Mouse (Mus musculus) lung, postnatal 0 days (tissue): ENCODE data around the gene Sco1. TPM values are rescaled to one million over a fixed set of nuclear protein-coding genes. Genes with fewer than 3 reads are reported as not detected.
A peak's percentile ranks its signal among the peaks of the same experiment; 100 is the strongest.

Experiments used
- ATAC-seq: fragments of 200-750 bp; cut with Nextera tagmentation; 2 replicates; pipeline ENCODE4 v1.8.0; 2017; ENCODE audit warnings: moderate library complexity
- DNase-seq: peaks from one replicate; pipeline ENCODE4 v3.0.0-alpha.2; 2016; ENCODE audit warnings: low spot score
- H3K27ac ChIP-seq: fragments of 300-500 bp; sonication (generic); 2 replicates; pipeline ENCODE4 v1.5.1; 2014; ENCODE audit warnings: antibody characterized with exemption, mild to moderate bottlenecking, low read length, mixed read lengths
- H3K27me3 ChIP-seq: fragments of 300-500 bp; sonication (generic); replicated peaks from 2 replicates; pipeline ENCODE4 v1.6.1; 2014; ENCODE audit warnings: low read length, mixed read lengths; ENCODE audit not compliant: insufficient read depth
- H3K36me3 ChIP-seq: fragments of 300-500 bp; sonication (generic); 2 replicates; pipeline ENCODE4 v1.6.1; 2014; ENCODE audit warnings: low read length, mixed read lengths; ENCODE audit not compliant: insufficient read depth
- H3K4me1 ChIP-seq: fragments of 300-500 bp; sonication (generic); 2 replicates; pipeline ENCODE4 v1.6.1; 2014; ENCODE audit warnings: antibody characterized with exemption, low read depth, low read length, mixed read lengths; ENCODE audit not compliant: insufficient read depth
- H3K4me2 ChIP-seq: fragments of 300-500 bp; sonication (generic); replicated peaks from 2 replicates; pipeline ENCODE4 v1.6.1; 2014; ENCODE audit warnings: low read depth, mild to moderate bottlenecking, low read length, moderate library complexity, mixed read lengths
- H3K4me3 ChIP-seq: fragments of 300-500 bp; sonication (generic); 2 replicates; pipeline ENCODE4 v1.5.1; 2014; ENCODE audit warnings: low read depth, low read length
- H3K9ac ChIP-seq: fragments of 300-500 bp; sonication (generic); replicated peaks from 2 replicates; pipeline ENCODE4 v1.6.1; 2014; ENCODE audit warnings: low read depth, mild to moderate bottlenecking
- H3K9me3 ChIP-seq: fragments of 300-500 bp; sonication (generic); 2 replicates; pipeline ENCODE4 v1.6.1; 2016; ENCODE audit warnings: low read length, mixed read lengths
- CTCF ChIP-seq: IDR thresholded peaks from 2 replicates; pipeline ENCODE4 v1.5.1; 2016; ENCODE audit warnings: antibody characterized with exemption, mild to moderate bottlenecking
- EP300 ChIP-seq: IDR thresholded peaks from 2 replicates; pipeline ENCODE4 v1.6.1; 2016; ENCODE audit warnings: antibody characterized with exemption, mild to moderate bottlenecking, control low read depth
- WGBS: fragments of 180-500 bp; shearing (Covaris S2); extraction: QIAGEN DNeasy Blood & Tissue Kit; methylation state at CpG from one replicate; pipeline ENCODE4 v1.1.7; 2014; 5-methylcytosine and 5-hydroxymethylcytosine counted together
- polyA plus RNA-seq: library from polyadenylated mRNA; unstranded; fragments of >200 nt; fragmentation: Nextera tagmentation; extraction: Ambion mirVana; gene quantifications from 2 replicates; pipeline ENCODE4 v1.2.1, GENCODE M21; 2015

Gene Sco1
- polyA plus RNA-seq = 9.3 and 9.7 TPM in 2 replicates

DNA sequence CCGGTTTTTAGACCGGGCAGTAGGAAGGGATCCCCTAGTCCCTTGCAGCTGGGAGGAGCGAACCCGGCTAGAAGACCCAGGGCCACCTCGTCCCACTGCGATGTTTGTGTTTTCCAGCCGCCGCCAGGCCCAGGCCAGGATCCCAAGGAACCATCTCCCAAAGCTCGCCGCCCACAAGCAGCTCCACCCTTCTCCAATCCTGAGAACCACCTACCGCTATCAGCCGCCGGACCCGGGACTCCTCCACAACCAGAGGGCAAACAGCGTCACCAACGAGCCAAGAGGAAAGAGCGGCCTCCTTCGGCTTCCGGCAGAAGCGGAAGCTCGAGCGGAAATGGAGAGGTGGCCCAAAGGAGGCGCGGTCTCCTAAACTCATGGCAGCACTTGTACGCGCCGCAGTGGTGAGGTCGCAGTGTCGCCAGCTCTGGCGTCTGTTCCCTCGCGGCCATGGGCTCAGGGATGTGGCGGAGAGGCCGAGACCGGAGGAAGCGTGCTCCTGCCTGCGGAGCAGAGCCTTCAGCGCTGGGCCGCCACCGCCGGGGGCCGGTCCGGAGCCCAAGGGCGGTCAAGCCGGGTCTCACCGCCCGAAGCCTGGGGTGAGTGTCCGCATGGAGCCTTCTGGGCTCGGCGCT is at the start of gene Sco1, which contains the start of gene Adprm:
TSS of gene Sco1 (plus strand) at position 350 of the 632 bp plus-strand sequence.
TSS of gene Adprm (minus strand) at position 274 of the 632 bp plus-strand sequence.
- ATAC-seq (peak; percentile 97), DNase-seq (peak; percentile 97)
- Histone ChIP-seq H3K9me3 (no peaks in the 10 kb centered on the region), H3K27ac (peak within 1 kb of the TSS; percentile 85), H3K4me2 (peak within 1 kb of the TSS; percentile 74), H3K27me3 (no peaks in the 10 kb centered on the region), H3K9ac (peak within 1 kb of the TSS; percentile 64), H3K4me1 (peaks cover 4% of the 10 kb centered on the region; the same call in 1 of the 2 replicates), H3K36me3 (peaks cover 19% of the 10 kb centered on the region; the same call in 1 of the 2 replicates), H3K4me3 (peak within 1 kb of the TSS; percentile 85)
- no peak for TF ChIP-seq EP300
- peak; percentile 63 for TF ChIP-seq CTCF
- WGBS = under 1% methylated on average over 49 of the region's 50 CpGs

DNA sequence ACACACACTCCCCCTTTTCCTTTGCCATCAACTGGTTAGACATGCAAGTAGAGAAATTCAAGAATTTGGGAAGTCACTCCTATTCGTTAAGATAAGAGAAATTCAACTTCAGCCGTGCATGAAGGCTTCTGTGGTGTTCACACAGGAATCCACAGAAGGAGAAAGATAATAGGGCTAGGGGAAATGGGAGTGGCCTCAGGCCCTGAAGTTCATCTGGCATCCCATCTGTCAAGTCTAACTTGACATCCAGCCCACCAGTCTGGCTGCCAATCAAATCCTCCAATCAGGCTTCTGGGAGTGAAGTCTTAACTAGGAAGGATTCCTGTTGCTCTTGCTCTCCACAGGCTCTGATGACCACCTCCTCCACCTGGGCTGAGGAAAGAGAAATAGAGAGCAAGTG is 49.6 kb upstream of the Sco1 start:
- H3K4me1 ChIP-seq = 0 out of 2 replicates have a peak, but pooled peaks cover 4% of the 10 kb centered on the region
- TF ChIP-seq EP300 (no peak), CTCF (no peak)
- no peak for ATAC-seq
- no peaks in the 10 kb centered on the region for H3K36me3 ChIP-seq
- H3K4me2 ChIP-seq = no peak overlapping the region
- WGBS = 43% methylated on average over 2 of the region's 2 CpGs
- no peak for DNase-seq
- H3K9me3 ChIP-seq = no peaks in the 10 kb centered on the region
- H3K4me3 ChIP-seq = no peak overlapping the region
- H3K27me3 ChIP-seq = no peaks in the 10 kb centered on the region
- H3K27ac ChIP-seq = no peak overlapping the region
- H3K9ac ChIP-seq = no peak overlapping the region

DNA sequence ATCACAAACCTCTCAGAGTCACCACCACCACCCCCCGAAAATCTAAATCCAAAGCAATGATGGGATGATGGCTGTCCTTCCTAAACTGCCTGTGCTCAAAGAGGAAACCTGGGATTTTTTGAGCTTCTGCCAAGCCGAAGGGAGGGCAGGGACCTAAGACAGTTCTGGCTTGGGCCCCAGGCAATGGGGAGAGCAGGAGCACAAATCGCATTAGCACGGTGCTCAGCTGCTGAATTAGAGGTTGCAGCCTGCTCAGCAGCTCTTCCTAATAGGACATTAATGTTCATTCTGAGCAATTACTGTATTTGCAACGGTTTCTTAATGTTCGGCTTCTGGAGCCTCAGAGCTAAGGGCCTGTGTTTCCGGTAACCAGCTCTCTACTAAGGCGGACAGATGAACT is 44.5 kb upstream of the Sco1 start:
- no peak overlapping the region for H3K27ac ChIP-seq
- no peak for ATAC-seq
- TF ChIP-seq EP300 (no peak), CTCF (no peak)
- H3K9ac ChIP-seq = no peak overlapping the region
- H3K36me3 ChIP-seq = no peaks in the 10 kb centered on the region
- 80% methylated on average over 8 of the region's 8 CpGs for WGBS
- 0 out of 2 replicates have a peak, but pooled peaks cover 3% of the 10 kb centered on the region for H3K4me1 ChIP-seq
- H3K9me3 ChIP-seq = no peaks in the 10 kb centered on the region
- H3K4me3 ChIP-seq = no peak overlapping the region
- no peaks in the 10 kb centered on the region for H3K27me3 ChIP-seq
- H3K4me2 ChIP-seq = no peak overlapping the region
- DNase-seq = no peak

DNA sequence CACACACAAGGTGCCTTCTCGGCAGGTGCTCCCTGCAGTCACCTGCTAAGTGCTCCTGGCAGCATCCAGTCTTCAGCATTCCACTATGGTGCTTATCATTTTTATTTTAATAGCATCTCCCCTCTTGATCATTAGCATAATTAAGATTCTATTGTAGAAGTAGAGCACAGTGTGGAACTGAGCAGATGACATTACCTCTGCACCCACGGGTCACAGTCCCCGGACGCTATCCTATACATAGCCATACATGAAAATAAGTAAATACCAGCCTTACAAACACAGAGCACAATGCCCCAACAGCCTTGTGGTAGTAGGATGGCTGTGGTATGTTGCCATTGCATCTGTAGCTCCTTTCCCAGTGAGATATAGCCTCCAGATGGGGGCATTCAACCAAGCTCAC is 43.9 kb upstream of the Sco1 start:
- H3K9me3 ChIP-seq = no peaks in the 10 kb centered on the region
- ATAC-seq = no peak
- DNase-seq = no peak
- no peaks in the 10 kb centered on the region for H3K27me3 ChIP-seq
- no peaks in the 10 kb centered on the region for H3K36me3 ChIP-seq
- TF ChIP-seq EP300 (no peak), CTCF (no peak)
- no peak overlapping the region for H3K4me3 ChIP-seq
- WGBS = 87% methylated on average over 4 of the region's 4 CpGs
- no peak overlapping the region for H3K4me2 ChIP-seq
- no peak overlapping the region for H3K27ac ChIP-seq
- H3K9ac ChIP-seq = no peak overlapping the region
- H3K4me1 ChIP-seq = 0 out of 2 replicates have a peak, but pooled peaks cover 3% of the 10 kb centered on the region

DNA sequence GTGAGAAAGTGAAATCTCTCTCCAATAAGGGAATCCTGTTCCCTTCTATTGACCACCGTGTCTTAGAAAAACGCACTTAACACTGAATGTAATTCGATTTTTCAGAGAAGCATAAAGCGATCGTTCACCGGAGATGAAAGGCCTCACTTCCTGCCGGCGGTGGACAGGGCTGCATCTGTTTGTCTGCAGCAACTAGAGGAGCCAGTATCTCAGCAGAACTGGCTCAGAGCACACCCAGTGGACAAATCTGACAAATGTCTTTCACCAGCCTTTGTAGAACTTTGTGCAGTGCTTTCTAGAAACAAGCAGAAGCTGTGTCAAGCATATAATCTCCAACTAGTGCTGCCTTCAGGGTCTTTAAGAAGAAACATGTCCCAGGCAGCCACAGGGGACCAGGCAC is 42.0 kb upstream of the Sco1 start:
- peak; percentile 46 for ATAC-seq

DNA sequence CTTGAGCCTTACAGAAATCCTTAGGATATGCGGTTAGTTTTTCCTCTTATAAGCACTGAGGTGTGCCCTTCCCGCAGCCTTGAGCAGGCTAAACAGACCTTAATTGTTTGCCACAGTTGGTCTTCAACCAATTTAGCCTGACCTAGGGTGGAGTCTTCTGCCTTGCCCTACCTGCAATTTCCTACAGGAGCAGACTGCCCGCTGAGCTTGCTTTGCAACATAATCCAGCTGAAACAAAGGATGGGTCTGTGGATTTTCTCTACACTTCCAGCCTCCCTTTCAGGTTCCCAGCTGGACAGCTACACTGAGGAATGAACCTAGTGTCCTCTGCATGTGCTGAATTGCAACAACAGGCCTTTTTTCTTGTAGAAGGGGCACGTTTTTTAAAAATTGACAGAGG is 40.8 kb upstream of the Sco1 start:
- no peak overlapping the region for H3K27ac ChIP-seq
- ATAC-seq (no peak), DNase-seq (no peak)
- no peak overlapping the region for H3K4me3 ChIP-seq
- no peaks in the 10 kb centered on the region for H3K27me3 ChIP-seq
- 53% methylated on average over 4 of the region's 4 CpGs for WGBS
- 0 out of 2 replicates have a peak, but pooled peaks cover 3% of the 10 kb centered on the region for H3K4me1 ChIP-seq
- TF ChIP-seq CTCF = no peak
- no peak for TF ChIP-seq EP300
- H3K9ac ChIP-seq = no peak overlapping the region
- no peaks in the 10 kb centered on the region for H3K9me3 ChIP-seq
- no peaks in the 10 kb centered on the region for H3K36me3 ChIP-seq
- H3K4me2 ChIP-seq = no peak overlapping the region

More for the DNA sequence above, 42.0 kb upstream of the Sco1 start:
- peak; percentile 46 for DNase-seq
- H3K27ac ChIP-seq = no peak overlapping the region
- H3K4me3 ChIP-seq = no peak overlapping the region
- H3K4me1 ChIP-seq = 0 out of 2 replicates have a peak, but pooled peaks cover 3% of the 10 kb centered on the region
- H3K36me3 ChIP-seq = no peaks in the 10 kb centered on the region
- 3% methylated on average over 8 of the region's 8 CpGs for WGBS
- H3K4me2 ChIP-seq = no peak overlapping the region
- no peaks in the 10 kb centered on the region for H3K27me3 ChIP-seq
- no peaks in the 10 kb centered on the region for H3K9me3 ChIP-seq
- TF ChIP-seq CTCF = peak; percentile 52
- TF ChIP-seq EP300 = no peak
- no peak overlapping the region for H3K9ac ChIP-seq
